Mouse (Mus musculus) spleen, adult 2 months (tissue): Measurements from ENCODE around the gene AU040320. TPM values are rescaled to one million over a fixed set of nuclear protein-coding genes. Genes with fewer than 3 reads are reported as not detected.

ENCODE experiments used
- DNase-seq, 2 experiments: peaks; one replicate each; pipeline versions ENCODE4 v3.0.0 to v3.0.0-alpha.2; 2012 to 2021; ENCODE audit warnings: low spot score in 2 of 2, low read depth in 1 of 2
- H3K27ac ChIP-seq: fragments of 200-500 bp; 2 replicates; pipeline ENCODE4 v1.5.1; 2012; ENCODE audit warnings: low read length, inconsistent platforms; ENCODE audit not compliant: insufficient read depth
- H3K27me3 ChIP-seq: fragments of 200-500 bp; 2 replicates; pipeline ENCODE4 v1.6.1; 2012; ENCODE audit warnings: mild to moderate bottlenecking, moderate library complexity, low read length, inconsistent platforms; ENCODE audit not compliant: control insufficient read depth, insufficient read depth
- H3K36me3 ChIP-seq: fragments of 200-500 bp; 2 replicates; pipeline ENCODE4 v1.6.1; 2012; ENCODE audit warnings: mild to moderate bottlenecking, low read length, inconsistent platforms; ENCODE audit not compliant: control insufficient read depth, insufficient read depth
- H3K4me1 ChIP-seq: fragments of 200-500 bp; 2 replicates; pipeline ENCODE4 v1.6.1; 2011; ENCODE audit warnings: inconsistent platforms; ENCODE audit not compliant: control insufficient read depth, insufficient read depth, insufficient read length
- H3K4me3 ChIP-seq: fragments of 200-500 bp; 2 replicates; pipeline ENCODE4 v1.5.1; 2011; ENCODE audit warnings: mild to moderate bottlenecking, inconsistent platforms; ENCODE audit not compliant: insufficient read depth, insufficient read length; ENCODE audit errors: extremely low read depth
- CTCF ChIP-seq: fragments of 200-500 bp; IDR thresholded peaks from 2 replicates; pipeline ENCODE4 v1.5.1; 2011; ENCODE audit warnings: mild to moderate bottlenecking, inconsistent platforms; ENCODE audit not compliant: insufficient read depth, insufficient read length, insufficient replicate concordance; ENCODE audit errors: extremely low read depth
- POLR2A ChIP-seq: fragments of 200-500 bp; IDR thresholded peaks from 2 replicates; pipeline ENCODE4 v1.6.1; 2011; ENCODE audit warnings: low read depth, low read length, inconsistent platforms
- WGBS: fragments of 180-500 bp; shearing (Covaris S2); methylation state at CpG from one replicate; pipeline ENCODE4 v1.1.7; 2018; 5-methylcytosine and 5-hydroxymethylcytosine counted together
- polyA plus RNA-seq: library from polyadenylated mRNA; depleted of rRNA; stranded (reverse); fragments of >200 nt; gene quantifications from 2 replicates; pipeline ENCODE4 v1.2.3, GENCODE M21; 2012

The AU040320 gene
- polyA plus RNA-seq, 1 experiment = 27.0 TPM

- Histone ChIP-seq H3K4me3 (no peak overlapping the region), H3K27me3 (no peaks in the 10 kb centered on the region), H3K4me1 (no peaks in the 10 kb centered on the region), H3K36me3 (peaks cover 30% of the 10 kb centered on the region), H3K27ac (no peak overlapping the region)
- 42% methylated on average over 7 of the region's 7 CpGs for WGBS
- DNase-seq = peak; percentile 19 to 70
- TF ChIP-seq CTCF (peak; percentile 81; the same call in 1 of the 2 replicates), POLR2A (no peak)
Observed at GRCm38 (mm10) chr4:126839873-126840272, 86.5 kb downstream of the AU040320 start.

GRCm38 (mm10) chr4:126840996-126841560, 87.7 kb downstream of the AU040320 start:
- DNase-seq = no peak
- H3K27ac ChIP-seq = no peak overlapping the region
- no peaks in the 10 kb centered on the region for H3K27me3 ChIP-seq
- TF ChIP-seq POLR2A (no peak), CTCF (no peak)
- H3K4me3 ChIP-seq = no peak overlapping the region
- no peaks in the 10 kb centered on the region for H3K4me1 ChIP-seq
- H3K36me3 ChIP-seq = peaks cover 26% of the 10 kb centered on the region
- 93% methylated on average over 15 of the region's 15 CpGs for WGBS

- Histone ChIP-seq H3K36me3 (peaks cover 27% of the 10 kb centered on the region), H3K4me1 (no peaks in the 10 kb centered on the region), H3K4me3 (no peak overlapping the region), H3K27ac (no peak overlapping the region), H3K27me3 (no peaks in the 10 kb centered on the region)
- WGBS = 91% methylated on average over 3 of the region's 3 CpGs
- DNase-seq = no peak
- TF ChIP-seq CTCF (no peak), POLR2A (no peak)
Observed at GRCm38 (mm10) chr4:126842911-126843310, 89.6 kb downstream of the AU040320 start.

- no peaks in the 10 kb centered on the region for H3K27me3 ChIP-seq
- peaks cover 31% of the 10 kb centered on the region for H3K36me3 ChIP-seq
- no peak for TF ChIP-seq POLR2A
- no peak for TF ChIP-seq CTCF
- H3K4me3 ChIP-seq = no peak overlapping the region
- WGBS = 94% methylated on average over 4 of the region's 4 CpGs
- H3K27ac ChIP-seq = no peak overlapping the region
- H3K4me1 ChIP-seq = no peaks in the 10 kb centered on the region
- DNase-seq = no peak
Observed at GRCm38 (mm10) chr4:126845664-126846063, 92.3 kb downstream of the AU040320 start.

GRCm38 (mm10) chr4:126846971-126847370, 93.6 kb downstream of the AU040320 start:
- Histone ChIP-seq H3K27me3 (no peaks in the 10 kb centered on the region), H3K4me1 (no peaks in the 10 kb centered on the region), H3K27ac (no peak overlapping the region), H3K4me3 (no peak overlapping the region), H3K36me3 (peaks cover 28% of the 10 kb centered on the region)
- DNase-seq = no peak
- TF ChIP-seq CTCF (no peak), POLR2A (no peak)
- WGBS = 88% methylated on average over 7 of the region's 7 CpGs

- peak overlapping the region; percentile 44 for H3K27ac ChIP-seq
- 91% methylated on average over 7 of the region's 7 CpGs for WGBS
- DNase-seq = no peak
- TF ChIP-seq CTCF (no peak), POLR2A (no peak)
- H3K36me3 ChIP-seq = peaks cover 29% of the 10 kb centered on the region
- no peaks in the 10 kb centered on the region for H3K4me1 ChIP-seq
- H3K4me3 ChIP-seq = no peak overlapping the region
- H3K27me3 ChIP-seq = no peaks in the 10 kb centered on the region
Observed at GRCm38 (mm10) chr4:126850019-126850777, 96.9 kb downstream of the AU040320 start.

- 76% methylated on average over 4 of the region's 4 CpGs for WGBS
- Histone ChIP-seq H3K27me3 (no peaks in the 10 kb centered on the region), H3K27ac (no peak overlapping the region), H3K4me3 (no peak overlapping the region), H3K36me3 (peaks cover 29% of the 10 kb centered on the region), H3K4me1 (no peaks in the 10 kb centered on the region)
- no peak for DNase-seq
- TF ChIP-seq CTCF (no peak), POLR2A (no peak)
Observed at GRCm38 (mm10) chr4:126850778-126851080, 97.4 kb downstream of the AU040320 start.
